Mouse (Mus musculus): ENCODE measurements at regions not wholly inside any gene's neighbourhood (a gene's known extent, or its start where the extent isn't known, plus 50 kb on each side); places are given as distances from the start of the nearest gene placed in this dataset.

GRCm38 (mm10) chr9:17454397-17454796, 837.5 kb upstream of the Chordc1 start:
- no peaks in the 10 kb centered on the region for H3K4me1 ChIP-seq
- no peak overlapping the region for H3K27ac ChIP-seq
- H3K36me3 ChIP-seq: no peaks in the 10 kb centered on the region
- H3K4me3 ChIP-seq: no peak overlapping the region
- no peak overlapping the region for H3K4me2 ChIP-seq
- H3K9ac ChIP-seq: no peak overlapping the region
- no peak for ATAC-seq (ENCODE audit: insufficient number of reproducible peaks, low FRiP score, low TSS enrichment, low read depth)
- H3K9me3 ChIP-seq: no peaks in the 10 kb centered on the region
- H3K27me3 ChIP-seq: no peaks in the 10 kb centered on the region
- WGBS: 55% methylated on average over 2 of the region's 2 CpGs

DNA sequence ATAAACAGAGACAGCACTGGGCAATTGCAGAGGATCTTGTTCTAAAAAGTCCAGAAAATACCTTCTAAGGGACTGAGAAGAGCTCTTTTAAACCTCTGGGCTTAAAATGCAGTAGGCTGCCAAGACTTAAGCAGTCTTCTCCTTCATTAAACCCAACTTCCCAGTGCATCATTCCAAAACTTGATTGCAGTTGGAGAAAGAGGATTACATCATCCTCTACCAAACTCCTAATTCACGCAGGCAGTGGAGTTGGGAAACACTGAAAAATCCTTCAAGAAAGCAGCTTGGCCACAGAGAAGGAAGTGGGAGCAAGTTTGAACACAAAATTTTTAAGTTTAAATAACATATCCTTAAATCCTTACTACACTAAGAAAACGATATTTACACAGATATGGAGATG, 825.5 kb upstream of the Chordc1 start:
- Histone ChIP-seq H3K36me3 (no peaks in the 10 kb centered on the region), H3K27ac (no peak overlapping the region), H3K4me3 (no peak overlapping the region), H3K9me3 (no peaks in the 10 kb centered on the region), H3K9ac (no peak overlapping the region), H3K4me1 (no peaks in the 10 kb centered on the region), H3K4me2 (no peak overlapping the region), H3K27me3 (no peaks in the 10 kb centered on the region)
- no peak for ATAC-seq (ENCODE audit: insufficient number of reproducible peaks, low FRiP score, low TSS enrichment, low read depth)
- 65% methylated on average over 2 of the region's 2 CpGs for WGBS

- Histone ChIP-seq H3K36me3 (no peaks in the 10 kb centered on the region), H3K9me3 (no peaks in the 10 kb centered on the region), H3K27ac (no peak overlapping the region), H3K4me2 (no peak overlapping the region), H3K27me3 (no peaks in the 10 kb centered on the region), H3K9ac (no peak overlapping the region), H3K4me3 (no peak overlapping the region), H3K4me1 (no peaks in the 10 kb centered on the region)
- WGBS: 83% methylated on average over 3 of the region's 3 CpGs
- no peak for ATAC-seq (ENCODE audit: insufficient number of reproducible peaks, low FRiP score, low TSS enrichment, low read depth)
Observed at GRCm38 (mm10) chr9:17484701-17485422, 807.1 kb upstream of the Chordc1 start.

DNA sequence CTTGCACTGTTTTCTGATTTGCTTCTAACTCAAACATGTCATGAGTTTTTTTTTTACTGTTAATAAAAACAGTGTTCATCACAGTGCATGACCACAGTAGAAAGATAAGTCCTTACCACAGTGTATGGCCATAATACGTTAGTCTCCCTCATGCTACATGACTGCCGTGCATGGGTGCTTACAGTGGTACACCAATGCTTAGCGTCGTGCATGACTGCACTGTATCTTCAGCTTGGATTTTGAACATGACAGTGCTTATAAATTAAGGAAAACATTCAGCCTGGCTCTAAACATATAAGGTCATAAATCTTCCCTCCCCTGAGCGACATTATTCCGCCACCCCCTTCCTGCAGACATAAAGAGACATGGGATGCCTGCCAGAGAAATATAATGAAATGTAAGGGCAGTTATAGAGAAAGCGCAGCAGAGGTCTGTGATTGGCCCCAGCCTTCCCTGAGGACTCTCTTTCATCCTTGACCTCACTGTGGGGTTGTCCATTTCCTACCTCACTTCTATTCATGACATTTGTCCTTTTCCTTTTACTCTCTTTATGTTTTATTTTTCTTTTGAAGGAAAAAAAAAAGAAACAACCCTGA, 791.7 kb upstream of the Chordc1 start:
- H3K9me3 ChIP-seq: no peaks in the 10 kb centered on the region
- H3K4me3 ChIP-seq: no peak overlapping the region
- peaks cover 4% of the 10 kb centered on the region; the same call in 1 of the 2 replicates for H3K4me1 ChIP-seq
- WGBS: 24% methylated on average over 7 of the region's 7 CpGs
- H3K9ac ChIP-seq: no peak overlapping the region
- peak; percentile 67; the same call in 1 of the 2 replicates for ATAC-seq (ENCODE audit: insufficient number of reproducible peaks, low FRiP score, low TSS enrichment, low read depth)
- H3K27me3 ChIP-seq: no peaks in the 10 kb centered on the region
- H3K27ac ChIP-seq: no peak overlapping the region
- no peaks in the 10 kb centered on the region for H3K36me3 ChIP-seq
- no peak overlapping the region for H3K4me2 ChIP-seq

DNA sequence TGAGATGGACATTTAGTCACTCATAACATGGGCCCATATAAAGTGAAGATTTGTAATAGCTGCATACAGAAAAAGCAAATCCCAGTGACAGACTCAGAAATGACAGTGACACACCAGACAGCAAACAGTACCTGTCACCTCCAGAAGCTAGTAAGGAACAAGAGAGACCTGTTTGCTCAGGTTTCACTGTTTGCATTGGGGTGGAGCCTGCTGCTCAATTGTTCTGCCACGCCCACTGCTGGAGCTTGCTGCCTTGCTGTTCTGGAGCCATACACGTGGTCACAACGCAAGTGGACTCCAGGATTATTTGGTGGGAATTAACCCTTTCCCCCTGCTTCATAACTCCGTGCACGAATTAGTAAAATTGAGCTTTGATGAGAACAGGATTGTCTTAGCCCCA, 783.2 kb upstream of the Chordc1 start:
- no peak overlapping the region for H3K4me2 ChIP-seq
- no peaks in the 10 kb centered on the region for H3K27me3 ChIP-seq
- no peak overlapping the region for H3K4me3 ChIP-seq
- ATAC-seq (ENCODE audit: insufficient number of reproducible peaks, low FRiP score, low TSS enrichment, low read depth): no peak
- no peak overlapping the region for H3K27ac ChIP-seq
- no peaks in the 10 kb centered on the region for H3K9me3 ChIP-seq
- no peaks in the 10 kb centered on the region for H3K4me1 ChIP-seq
- WGBS: 54% methylated on average over 5 of the region's 5 CpGs
- no peaks in the 10 kb centered on the region for H3K36me3 ChIP-seq
- no peak overlapping the region for H3K9ac ChIP-seq

GRCm38 (mm10) chr9:17556186-17556585, 735.7 kb upstream of the Chordc1 start:
- H3K4me2 ChIP-seq: no peak overlapping the region
- H3K9me3 ChIP-seq: no peaks in the 10 kb centered on the region
- no peak overlapping the region for H3K9ac ChIP-seq
- no peak overlapping the region for H3K27ac ChIP-seq
- H3K4me1 ChIP-seq: no peaks in the 10 kb centered on the region
- no peaks in the 10 kb centered on the region for H3K36me3 ChIP-seq
- H3K27me3 ChIP-seq: no peaks in the 10 kb centered on the region
- no peak overlapping the region for H3K4me3 ChIP-seq
- 88% methylated on average over 1 of the region's 1 CpGs for WGBS
- no peak for ATAC-seq (ENCODE audit: insufficient number of reproducible peaks, low FRiP score, low TSS enrichment, low read depth)

- ATAC-seq (ENCODE audit: insufficient number of reproducible peaks, low FRiP score, low TSS enrichment, low read depth): no peak
- WGBS: 88% methylated on average over 5 of the region's 5 CpGs
- H3K9ac ChIP-seq: no peak overlapping the region
- H3K4me1 ChIP-seq: no peaks in the 10 kb centered on the region
- no peak overlapping the region for H3K4me3 ChIP-seq
- H3K27me3 ChIP-seq: no peaks in the 10 kb centered on the region
- no peaks in the 10 kb centered on the region for H3K36me3 ChIP-seq
- no peak overlapping the region for H3K4me2 ChIP-seq
- H3K27ac ChIP-seq: no peak overlapping the region
- no peaks in the 10 kb centered on the region for H3K9me3 ChIP-seq
Observed at GRCm38 (mm10) chr9:17557611-17558370, 734.1 kb upstream of the Chordc1 start.

DNA sequence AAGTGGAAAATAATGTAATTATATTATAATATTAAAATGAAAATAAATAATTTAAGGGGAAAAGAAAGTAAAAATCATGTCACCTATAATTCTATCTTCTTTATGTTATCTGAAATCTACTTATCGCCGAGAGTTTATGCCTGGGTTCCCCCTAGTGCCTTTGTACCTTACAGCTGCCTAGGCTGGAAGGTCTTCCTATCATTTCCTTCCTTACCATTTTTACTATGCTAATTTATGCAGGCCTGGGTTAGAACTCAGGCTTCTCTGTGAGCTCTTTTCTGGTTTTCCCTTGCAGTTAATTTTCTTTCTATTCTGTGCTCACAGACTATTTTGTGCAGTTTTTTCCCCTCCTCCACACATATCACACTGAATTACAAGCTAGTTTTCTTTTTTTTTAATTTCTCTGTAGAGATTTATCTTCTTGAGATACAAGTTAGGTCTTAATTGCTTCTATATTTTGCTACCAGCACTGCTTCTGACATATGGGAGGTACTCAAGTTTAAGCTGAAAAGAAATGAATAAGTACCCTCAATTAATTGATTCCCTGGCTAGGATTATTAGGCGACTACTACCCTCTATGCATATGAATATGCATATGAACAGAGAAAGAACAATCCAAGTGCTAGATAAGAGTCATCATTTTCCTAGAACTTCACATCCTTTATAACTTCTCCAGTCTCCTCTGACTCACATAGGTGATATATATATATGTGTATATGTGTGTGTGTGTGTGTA, 724.0 kb upstream of the Chordc1 start:
- H3K4me1 ChIP-seq: no peaks in the 10 kb centered on the region
- no peak overlapping the region for H3K4me3 ChIP-seq
- no peaks in the 10 kb centered on the region for H3K9me3 ChIP-seq
- H3K27me3 ChIP-seq: no peaks in the 10 kb centered on the region
- no peak for ATAC-seq (ENCODE audit: insufficient number of reproducible peaks, low FRiP score, low TSS enrichment, low read depth)
- 73% methylated on average over 3 of the region's 3 CpGs for WGBS
- H3K4me2 ChIP-seq: no peak overlapping the region
- no peak overlapping the region for H3K27ac ChIP-seq
- H3K9ac ChIP-seq: no peak overlapping the region
- H3K36me3 ChIP-seq: no peaks in the 10 kb centered on the region

GRCm38 (mm10) chr9:17587558-17587957, 704.4 kb upstream of the Chordc1 start:
- ATAC-seq (ENCODE audit: insufficient number of reproducible peaks, low FRiP score, low TSS enrichment, low read depth): no peak
- no peak overlapping the region for H3K4me2 ChIP-seq
- no peaks in the 10 kb centered on the region for H3K4me1 ChIP-seq
- H3K36me3 ChIP-seq: no peaks in the 10 kb centered on the region
- no peak overlapping the region for H3K9ac ChIP-seq
- no peaks in the 10 kb centered on the region for H3K27me3 ChIP-seq
- no peak overlapping the region for H3K4me3 ChIP-seq
- H3K9me3 ChIP-seq: no peaks in the 10 kb centered on the region
- H3K27ac ChIP-seq: no peak overlapping the region
- 53% methylated on average over 2 of the region's 2 CpGs for WGBS

DNA sequence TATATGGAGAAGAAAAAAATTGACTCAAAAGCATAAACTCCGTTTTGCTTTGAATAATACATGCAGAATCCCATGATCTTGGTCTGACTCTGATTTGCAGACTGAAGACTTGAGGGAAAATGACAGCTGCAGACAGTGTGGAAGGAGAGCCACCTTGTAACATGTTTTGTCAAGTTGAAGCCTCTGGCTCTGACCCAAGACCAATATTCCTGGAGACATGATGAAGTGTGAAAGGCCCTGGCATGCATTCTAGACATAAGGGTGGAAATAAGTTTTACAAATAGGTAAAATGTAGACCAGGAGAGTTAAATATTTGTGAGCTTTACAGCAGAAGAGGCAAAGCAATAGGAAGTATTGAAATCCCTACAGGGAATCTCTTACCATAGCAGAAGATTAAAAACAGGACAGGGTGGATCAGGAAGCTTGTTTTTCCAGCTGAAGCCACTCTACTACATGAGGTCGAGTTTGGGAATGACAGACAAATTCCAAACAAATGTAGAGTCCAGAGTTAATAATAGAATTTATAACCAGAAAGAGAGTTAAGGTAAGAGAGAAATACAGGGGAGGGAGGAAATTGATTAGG, 703.9 kb upstream of the Chordc1 start:
- Histone ChIP-seq H3K9ac (no peak overlapping the region), H3K4me2 (no peak overlapping the region), H3K27ac (no peak overlapping the region), H3K4me1 (no peaks in the 10 kb centered on the region), H3K4me3 (no peak overlapping the region), H3K9me3 (no peaks in the 10 kb centered on the region), H3K36me3 (no peaks in the 10 kb centered on the region), H3K27me3 (no peaks in the 10 kb centered on the region)
- ATAC-seq (ENCODE audit: insufficient number of reproducible peaks, low FRiP score, low TSS enrichment, low read depth): no peak
- WGBS: 25% methylated on average over 2 of the region's 2 CpGs

GRCm38 (mm10) chr9:17611146-17611545, 680.8 kb upstream of the Chordc1 start:
- Histone ChIP-seq H3K27ac (no peak overlapping the region), H3K36me3 (no peaks in the 10 kb centered on the region), H3K4me2 (no peak overlapping the region), H3K9me3 (no peaks in the 10 kb centered on the region), H3K27me3 (no peaks in the 10 kb centered on the region), H3K4me3 (no peak overlapping the region), H3K9ac (no peak overlapping the region), H3K4me1 (no peaks in the 10 kb centered on the region)
- no peak for ATAC-seq (ENCODE audit: insufficient number of reproducible peaks, low FRiP score, low TSS enrichment, low read depth)
- 74% methylated on average over 1 of the region's 1 CpGs for WGBS

Data from limb, embryonic 15.5 days (tissue).